Mouse (Mus musculus): Measurements from ENCODE around the gene Krt17.

DNA sequence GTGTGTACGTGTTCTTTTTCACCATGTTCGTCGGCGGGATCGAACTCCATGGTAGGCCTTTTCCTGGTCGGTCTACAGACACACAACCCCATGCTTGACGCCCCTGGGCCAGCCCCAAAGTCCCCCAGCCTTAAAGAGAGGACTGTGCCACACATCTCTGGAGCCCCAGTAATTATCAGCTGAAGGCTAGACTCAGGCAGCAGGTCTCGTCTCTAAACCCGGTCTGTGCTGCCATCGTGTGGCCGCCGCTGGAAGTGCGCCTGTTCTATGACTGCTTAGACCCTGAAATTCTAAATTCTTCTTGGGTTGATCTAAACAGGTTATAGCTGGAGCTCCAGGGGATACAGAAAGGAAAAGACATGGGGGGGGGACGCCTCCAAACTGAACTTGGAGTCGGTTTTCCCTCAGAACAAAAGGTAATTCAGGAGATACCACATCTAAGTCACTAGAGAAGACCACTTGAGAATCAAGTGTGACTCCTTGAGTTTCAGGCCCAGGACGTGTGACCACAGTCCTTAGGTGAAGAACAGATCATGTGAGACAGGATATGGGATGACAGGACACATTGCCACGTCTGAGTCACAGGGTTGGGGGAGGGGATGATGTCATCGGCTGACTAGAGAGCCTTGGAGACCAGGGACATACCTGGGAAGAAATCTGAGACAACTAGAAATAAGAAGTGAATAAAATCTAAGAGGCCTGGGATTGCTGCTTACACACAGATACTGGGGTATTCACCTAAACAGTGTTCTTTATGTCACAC, 37.6 kb upstream of the Krt17 start:
- no peak for TF ChIP-seq POLR2A (IDR thresholded peaks at IDR 0.05; ENCODE audit: control insufficient read depth, low read depth, low read length)
- peak; percentile 90 for TF ChIP-seq CTCF (IDR thresholded peaks at IDR 0.05; ENCODE audit: control insufficient read depth, insufficient read depth, insufficient replicate concordance, low read depth, low read length)

All from testis, adult 2 months (tissue).